Mouse (Mus musculus) urinary bladder, postnatal 4 days (tissue): ENCODE results near the gene Agtrap.
"Not testable (repeated sequence)": the region's sequence is repeated elsewhere in the genome, so short reads cannot be mapped to it uniquely, and the experiment has no call there.

Experiments
- DNase-seq, 2 experiments: peaks; one replicate each; pipeline ENCODE4 v3.0.0; 2021 to 2022; ENCODE audit warnings: low spot score in 2 of 2

Gene Agtrap

DNA sequence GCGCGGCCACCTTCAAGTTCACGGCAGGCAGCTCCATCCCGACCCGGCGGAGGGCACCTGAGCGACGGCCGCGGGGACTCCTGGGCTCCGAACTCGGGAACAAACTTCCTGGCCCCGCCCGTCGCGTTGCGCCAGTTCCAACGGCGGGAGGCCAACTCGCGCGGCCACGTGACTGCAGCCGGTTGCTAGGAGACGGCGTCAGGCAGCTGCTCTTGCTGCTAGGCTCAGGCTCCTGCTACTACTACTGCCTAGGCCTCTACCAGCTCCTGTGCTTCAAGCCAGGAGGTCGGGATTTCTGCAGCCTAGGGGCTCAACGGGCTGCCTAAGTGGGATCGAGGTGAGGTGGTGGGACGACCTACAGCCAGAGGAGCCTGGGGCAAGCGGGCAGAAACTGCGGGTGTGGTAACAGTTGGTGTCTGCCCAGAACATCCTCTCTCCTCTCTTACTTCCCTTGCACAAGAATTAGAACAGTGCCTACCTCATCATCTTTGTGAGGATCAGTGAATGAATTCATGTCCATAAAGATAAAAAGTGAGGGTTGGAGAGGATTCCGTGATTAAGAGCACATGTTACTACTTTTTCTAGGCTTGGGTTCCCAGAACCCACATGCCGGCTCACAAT, at the start of gene Agtrap:
Agtrap (minus strand) TSS at position 125 of the 621 bp plus-strand sequence.
- DNase-seq = peak; percentile 91 to 96

DNA sequence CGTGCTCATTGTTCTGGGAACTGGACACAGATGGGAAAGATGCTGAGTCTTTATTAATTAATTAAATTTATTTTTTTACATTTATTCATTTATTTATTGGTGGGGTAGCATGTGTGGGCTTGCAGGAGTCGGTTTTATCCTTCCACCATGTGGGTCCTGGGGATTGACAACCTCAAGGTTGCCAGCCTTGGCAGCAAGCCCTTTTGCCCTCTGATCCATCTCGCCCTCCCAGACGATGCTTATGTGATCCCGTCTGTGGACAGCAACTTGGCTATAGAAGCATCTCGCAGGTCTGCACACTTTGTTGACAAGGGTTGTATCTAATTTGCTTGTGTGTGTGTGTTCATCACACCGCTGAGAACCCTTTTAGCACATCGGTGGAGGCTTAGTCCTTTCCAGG, 49.7 kb upstream of the Agtrap start:
- no peak for DNase-seq

- no peak for DNase-seq
These were observed 47.2 kb upstream of the Agtrap start for GRCm38 (mm10) chr4:148134988-148135387.

DNA sequence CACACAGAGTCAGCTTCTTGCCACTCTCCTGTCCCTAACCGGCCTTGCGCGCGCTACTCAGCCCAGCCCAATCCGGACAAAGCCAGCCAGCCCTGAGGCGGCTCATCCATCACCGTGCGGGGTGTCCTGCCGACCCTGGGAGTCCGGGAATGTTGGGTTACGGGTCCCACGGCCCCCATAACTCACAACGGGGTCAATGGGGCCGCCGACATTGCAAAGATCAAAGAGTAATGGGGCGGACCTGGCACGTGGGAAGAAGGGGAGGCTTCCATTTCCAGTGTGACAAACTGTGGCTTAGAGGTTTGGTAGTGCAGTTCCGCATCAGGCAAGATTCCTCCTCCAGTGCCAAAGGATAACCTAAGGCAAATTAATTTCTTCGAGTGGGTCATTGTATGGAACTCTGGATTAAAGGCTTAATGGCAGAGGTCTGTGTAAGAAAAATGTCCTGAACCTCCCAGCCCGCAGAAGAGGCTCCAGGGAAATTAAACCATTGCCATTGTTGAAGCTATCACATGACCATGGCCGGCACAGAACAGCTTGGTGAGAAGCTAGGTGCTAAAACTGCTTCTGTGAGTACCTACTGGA, 43.8 kb upstream of the Agtrap start:
- DNase-seq = no peak

DNA sequence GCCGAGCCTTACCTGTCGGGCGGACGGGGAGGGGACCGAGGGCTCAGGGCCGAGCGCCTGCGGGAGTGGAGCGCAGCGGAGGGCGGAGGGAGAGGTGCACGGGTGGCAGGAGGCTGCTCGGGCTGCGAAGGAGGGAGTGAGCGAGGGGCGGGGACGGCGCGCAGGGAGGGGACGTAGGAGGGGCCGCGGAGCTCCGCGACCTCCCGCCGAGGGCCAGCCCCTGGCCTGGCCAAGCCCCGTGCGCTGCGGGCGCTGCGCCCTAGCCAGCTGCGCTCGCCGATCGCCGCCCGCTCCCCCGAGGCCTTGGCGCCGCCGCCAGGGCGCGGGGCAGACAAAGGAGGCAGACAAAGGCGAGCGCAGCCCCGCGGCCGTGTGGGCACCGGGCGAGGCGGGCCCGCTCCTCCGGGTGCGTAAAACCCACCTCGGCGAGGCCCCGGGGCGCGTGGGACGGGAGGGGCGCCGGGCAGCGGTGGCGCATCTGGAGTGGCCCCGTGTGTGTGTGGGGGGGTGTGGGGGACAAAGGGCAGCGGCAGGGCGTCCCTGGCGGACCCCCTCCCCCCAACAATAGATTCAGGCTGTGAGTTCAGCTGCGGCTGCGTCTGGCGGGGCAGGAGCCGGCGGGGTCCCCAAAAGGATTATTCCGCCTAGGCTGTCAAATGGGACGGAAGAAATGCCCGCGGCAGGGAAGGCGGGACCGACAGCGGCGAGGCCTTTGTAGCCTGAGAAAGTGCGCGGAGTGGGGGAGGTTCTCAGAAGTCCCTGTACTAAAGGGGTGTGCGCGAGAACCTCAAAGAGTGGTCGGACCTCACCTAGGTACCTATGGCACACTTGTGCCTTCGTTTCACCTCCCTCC, 43.0 kb upstream of the Agtrap start, which contains the start of gene Draxin:
Draxin (minus strand) TSS at position 138 of the 853 bp plus-strand sequence.
- no peak for DNase-seq

DNA sequence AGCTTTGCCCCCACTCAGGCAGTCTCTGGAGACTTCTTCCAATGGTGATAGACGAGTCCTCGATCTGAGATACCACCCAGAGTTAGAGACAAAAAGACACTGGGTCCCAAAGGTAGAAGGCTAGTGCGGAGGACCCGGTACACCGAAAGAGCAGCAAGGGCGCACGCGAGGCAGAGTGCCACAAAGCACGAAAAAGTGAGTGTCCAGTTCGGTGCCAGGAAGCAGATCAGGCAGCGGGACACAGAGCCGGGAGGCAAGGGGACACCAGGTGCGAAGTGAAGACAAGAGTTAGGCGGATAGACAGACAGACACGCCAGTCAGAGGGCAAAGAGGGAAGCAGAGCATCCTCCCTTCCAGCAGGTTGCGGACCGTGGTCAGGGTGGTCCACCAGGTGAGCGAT, 42.3 kb upstream of the Agtrap start, which contains the start of gene Mad2l2:
Mad2l2 (plus strand) TSS at position 252 of the 400 bp plus-strand sequence.
- DNase-seq = no peak

- no peak for DNase-seq
These were observed 40.8 kb upstream of the Agtrap start for GRCm38 (mm10) chr4:148128672-148129071.

DNA sequence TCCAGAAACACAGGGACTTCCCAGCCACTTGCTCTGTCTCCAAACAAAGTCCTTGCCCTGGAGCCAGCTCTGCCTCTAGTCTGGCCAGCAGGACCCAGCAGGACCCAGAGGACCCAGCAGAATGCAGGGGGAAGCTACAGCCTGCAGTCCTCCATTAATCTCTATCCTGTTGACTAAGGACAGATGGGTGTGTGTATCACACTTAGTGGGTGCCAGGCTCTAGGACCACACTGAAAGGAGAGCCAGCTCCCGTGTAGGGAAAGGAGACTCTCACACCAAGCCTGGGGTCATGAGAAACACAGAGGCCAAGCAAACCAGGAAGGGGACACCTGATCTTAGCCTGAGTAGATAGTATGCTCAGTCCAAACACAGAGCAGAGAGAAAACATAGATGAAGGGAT, 40.4 kb upstream of the Agtrap start:
- no peak for DNase-seq

DNA sequence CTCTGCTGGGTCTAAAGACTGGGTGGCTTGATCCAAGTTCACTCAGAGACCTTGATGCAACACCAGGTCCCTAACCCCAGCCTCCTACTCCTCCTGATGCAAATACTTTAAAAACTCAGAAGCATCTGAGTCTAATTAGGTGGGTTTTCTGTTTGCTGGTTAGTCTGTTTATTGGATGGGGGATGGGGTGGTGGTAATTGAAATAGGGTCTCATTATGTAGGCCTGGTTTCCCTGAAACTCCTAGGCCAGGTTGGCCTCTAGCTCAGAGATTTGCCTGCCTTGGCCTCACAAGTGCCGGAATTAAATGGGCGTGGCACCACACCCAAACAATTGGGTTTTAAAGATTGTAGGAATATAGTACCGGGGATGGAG, 34.8 kb upstream of the Agtrap start:
- DNase-seq = no peak

DNA sequence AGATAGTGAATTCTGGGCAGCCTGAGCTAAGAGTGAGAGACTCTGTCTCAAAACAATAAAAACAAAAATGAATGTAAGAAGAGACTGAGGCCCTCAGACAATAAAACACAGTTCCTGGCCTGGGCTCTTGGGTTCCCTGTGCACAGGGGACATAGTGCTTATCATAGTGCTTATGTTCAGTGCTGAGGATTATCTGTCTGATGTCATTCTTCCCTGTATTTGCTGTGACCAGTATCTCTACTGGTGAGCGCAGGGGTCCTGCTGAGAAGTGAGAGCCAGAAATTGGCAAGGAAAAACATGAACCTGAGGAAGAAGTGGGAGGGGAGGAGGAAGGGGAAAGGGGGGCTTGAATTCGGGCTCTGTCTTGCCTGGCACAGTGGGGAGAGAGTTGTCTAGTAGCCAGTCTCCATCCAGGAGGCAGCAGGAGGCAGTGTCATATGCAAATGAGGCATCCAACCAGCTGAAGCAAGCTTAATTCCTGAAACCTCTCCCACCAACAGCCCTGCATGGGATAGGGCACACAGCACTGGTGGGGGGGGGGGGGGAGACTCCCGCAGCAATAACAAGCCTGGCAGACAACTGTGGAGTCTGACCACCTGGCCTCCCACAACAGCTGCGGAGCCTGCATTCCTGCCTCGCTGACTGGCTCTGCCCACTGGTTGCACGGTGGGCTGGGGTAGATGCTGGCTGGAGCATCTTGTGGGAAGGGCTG, 34.3 kb upstream of the Agtrap start:
- DNase-seq = no peak

DNA sequence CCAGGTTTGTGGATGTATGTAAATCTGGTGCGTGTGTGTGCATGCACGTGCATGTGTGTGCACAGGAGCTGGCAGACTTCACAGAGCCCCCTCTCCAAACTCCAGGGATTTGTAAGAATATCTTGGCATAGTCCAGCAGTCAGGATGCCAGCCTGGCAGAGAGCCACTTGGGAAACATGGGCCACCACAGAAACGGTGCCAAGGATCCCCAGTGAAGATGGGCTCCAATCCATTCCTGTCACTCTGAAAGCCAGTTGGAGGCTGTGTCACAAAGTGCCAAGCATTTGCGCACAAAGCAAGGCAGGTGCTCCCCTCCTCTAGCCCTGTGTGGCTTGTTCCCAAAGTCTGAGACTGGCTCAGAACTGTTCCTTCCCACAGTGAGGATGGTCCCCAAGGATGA, 33.5 kb upstream of the Agtrap start:
- no peak for DNase-seq

DNA sequence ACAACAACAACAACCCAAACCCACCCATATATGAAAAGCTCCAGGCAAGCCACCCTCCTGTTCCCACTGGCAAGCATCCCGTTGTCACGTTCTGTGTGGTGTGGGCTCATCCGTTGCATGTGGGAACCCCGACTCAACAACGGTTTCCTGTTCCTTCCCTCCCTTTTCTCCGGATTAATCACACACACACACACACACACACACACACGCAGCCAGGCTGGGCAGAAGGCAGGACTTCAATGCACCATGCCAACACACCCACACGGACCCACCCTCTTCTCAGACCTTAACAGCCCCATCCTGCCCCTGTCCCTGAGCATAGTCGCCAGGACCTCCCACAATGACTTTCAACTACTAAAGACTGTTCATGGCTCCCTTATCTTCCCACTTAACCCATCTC, 32.7 kb upstream of the Agtrap start:
- DNase-seq = no peak

GRCm38 (mm10) chr4:148119578-148119977, 31.7 kb upstream of the Agtrap start:
- DNase-seq = not testable (repeated sequence)

DNA sequence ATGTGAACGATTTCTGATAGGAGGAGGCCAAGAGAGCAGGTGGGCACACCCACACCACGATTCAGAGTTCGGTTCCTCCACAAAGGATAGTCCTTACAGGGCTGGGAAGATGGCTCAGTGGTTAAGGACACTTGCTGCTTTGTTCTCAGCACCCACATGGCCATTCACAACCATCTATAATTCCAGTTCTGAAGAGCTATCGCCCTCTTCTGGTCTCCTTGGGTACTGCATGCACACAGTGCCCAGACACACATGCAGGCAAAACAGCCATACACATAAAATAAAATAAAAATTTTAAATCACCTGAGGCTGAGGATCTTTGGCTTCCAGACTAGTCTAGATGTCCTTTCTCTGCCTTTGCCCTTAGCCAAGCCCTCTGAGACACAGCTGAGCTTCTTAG, 29.6 kb upstream of the Agtrap start:
- no peak for DNase-seq

- no peak for DNase-seq
These were observed 28.8 kb upstream of the Agtrap start for GRCm38 (mm10) chr4:148116657-148117056.

- DNase-seq = peak in 1 of 2 experiments; percentile 31
These were observed 27.6 kb upstream of the Agtrap start for GRCm38 (mm10) chr4:148115467-148115866.

GRCm38 (mm10) chr4:148114758-148115391, 27.0 kb upstream of the Agtrap start:
- peak; percentile 74 to 91 for DNase-seq

- no peak for DNase-seq
These were observed 24.7 kb upstream of the Agtrap start for GRCm38 (mm10) chr4:148112519-148112918.

DNA sequence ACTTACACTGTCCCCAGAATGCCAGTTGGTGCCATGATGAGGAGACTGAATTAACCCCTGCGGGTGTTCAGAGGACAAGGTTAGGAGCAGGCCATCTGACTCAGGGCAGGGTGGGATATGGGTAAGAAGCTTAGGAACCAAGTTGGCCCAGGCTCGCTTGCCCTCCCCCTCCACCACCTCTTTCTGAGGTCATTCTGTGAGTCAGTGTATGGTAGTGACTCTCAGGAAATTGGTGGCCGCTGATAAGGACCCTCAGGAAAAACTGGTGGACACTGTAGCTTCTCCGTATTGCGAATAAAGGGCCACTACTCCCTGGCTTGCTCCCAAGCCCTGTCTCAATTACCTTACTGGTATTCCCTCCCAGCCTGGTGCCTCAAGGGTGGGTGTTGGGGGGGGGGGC, 21.4 kb upstream of the Agtrap start:
- DNase-seq = no peak

DNA sequence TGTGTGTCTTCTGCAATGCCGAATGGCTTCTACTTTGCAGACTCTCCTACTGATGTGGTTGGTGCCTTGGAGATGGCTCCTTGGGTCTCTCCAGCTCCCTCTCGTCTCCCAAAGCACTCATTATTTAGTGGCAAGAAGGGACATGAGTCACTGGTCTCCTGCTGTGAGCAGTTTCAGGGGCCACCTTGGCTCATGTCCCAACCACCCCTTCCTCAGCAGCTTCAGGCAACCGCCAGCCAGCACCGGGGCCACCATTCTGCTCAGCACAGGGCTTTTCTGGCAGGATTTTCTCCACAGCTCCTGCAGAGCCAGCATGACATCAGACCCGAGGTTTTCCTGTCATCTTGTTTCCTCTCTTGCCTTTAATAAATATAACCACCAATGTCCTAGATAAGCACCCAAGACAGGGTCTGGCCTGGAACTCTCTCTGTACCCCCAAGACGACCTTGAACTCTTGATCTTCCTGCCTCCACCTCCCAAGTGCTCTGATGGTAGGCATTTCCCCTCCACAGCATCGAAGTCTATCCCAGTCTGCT, 20.8 kb upstream of the Agtrap start:
- no peak for DNase-seq

- DNase-seq = peak in 1 of 2 experiments; percentile 36
These were observed 19.9 kb upstream of the Agtrap start for GRCm38 (mm10) chr4:148107621-148108291.
